Mouse (Mus musculus): Measurements from ENCODE around the gene Snapc3.

- TF ChIP-seq CHD2 (IDR thresholded peaks at IDR 0.05; ENCODE audit: low read length), result no peak
- no peak for TF ChIP-seq JUND (conservative IDR thresholded peaks at IDR 0.05; ENCODE audit: low read depth, low read length)
- no peak for TF ChIP-seq MAX (IDR thresholded peaks at IDR 0.05; ENCODE audit: low read length)
- no peak for TF ChIP-seq POLR2A (IDR thresholded peaks at IDR 0.05; ENCODE audit: low read depth, low read length)
Observed at GRCm38 (mm10) chr4:83376461-83377015, 41.0 kb upstream of the Snapc3 start.

Measured in CH12.LX (cell line).